ENCODE assay signal across 8 mouse cellular contexts in genomic region chr10:80756099-80756498, GRCm38 (mm10). TPM values are rescaled to one million over a fixed set of nuclear protein-coding genes. Genes with fewer than 3 reads are reported as not detected.
DNase-seq lines count a peak whose midpoint lies in the region; ATAC-seq and TF ChIP-seq lines count a peak whose summit lies in the region.

No protein-coding gene starts in this region.

- H3K9me3 ChIP-seq in lung, embryonic 14.5 days (ENCODE audit: low read depth, low read length), result no peaks in the 10 kb centered on the region
- no peaks in the 10 kb centered on the region for H3K9me3 ChIP-seq in limb, embryonic 10.5 days (replicated peaks)
- H3K9me3 ChIP-seq in neural tube, embryonic 15.5 days (replicated peaks), result no peaks in the 10 kb centered on the region

- 0 out of 2 replicates have a peak, but pooled peaks have one; percentile 13 for TF ChIP-seq CTCF in lung, embryonic 14.5 days (IDR thresholded peaks at IDR 0.05; ENCODE audit: low read depth)

- no peak for DNase-seq in lung, embryonic 14.5 days
- no peak for DNase-seq in lung, postnatal 10 days
- no peak for DNase-seq in limb, embryonic 10.5 days (ENCODE audit: low spot score)
- no peak for DNase-seq in ovary, postnatal 36 days (ENCODE audit: low spot score)
- no peak for DNase-seq in urinary bladder, postnatal 10 days (ENCODE audit: low spot score)

- WGBS in lung, embryonic 14.5 days, result 18% methylated on average over 3 of the region's 3 CpGs
- WGBS in limb, embryonic 10.5 days, result 34% methylated on average over 3 of the region's 3 CpGs
- WGBS in neural tube, embryonic 15.5 days, result 31% methylated on average over 3 of the region's 3 CpGs

- no peaks in the 10 kb centered on the region for H3K27me3 ChIP-seq in lung, embryonic 14.5 days (ENCODE audit: insufficient read depth, low read length)
- H3K27me3 ChIP-seq in limb, embryonic 10.5 days (ENCODE audit: low read depth, poor library complexity, severe bottlenecking), result no peaks in the 10 kb centered on the region
- H3K27me3 ChIP-seq in neural tube, embryonic 15.5 days (replicated peaks), result no peaks in the 10 kb centered on the region

- H3K36me3 ChIP-seq in lung, embryonic 14.5 days (ENCODE audit: insufficient read depth), result no peaks in the 10 kb centered on the region
- 0 out of 2 replicates have a peak, but pooled peaks cover 4% of the 10 kb centered on the region for H3K36me3 ChIP-seq in limb, embryonic 10.5 days
- no peaks in the 10 kb centered on the region for H3K36me3 ChIP-seq in neural tube, embryonic 15.5 days

- peak overlapping the region; percentile 98 for H3K4me3 ChIP-seq in lung, embryonic 14.5 days (ENCODE audit: low read depth, low read length)
- peak overlapping the region; percentile 99 for H3K4me3 ChIP-seq in limb, embryonic 10.5 days
- peak overlapping the region; percentile 73 for H3K4me3 ChIP-seq in neural tube, embryonic 15.5 days (replicated peaks)

- no peak for ATAC-seq in lung, embryonic 14.5 days (ENCODE audit: insufficient read depth)
- 0 out of 2 replicates have a peak, but pooled peaks have one; percentile 9 for ATAC-seq in erythroblast, adult 5-6 weeks (replicated peaks; ENCODE audit: low FRiP score, poor library complexity, severe bottlenecking)
- no peak for ATAC-seq in neural tube, embryonic 15.5 days (ENCODE audit: low FRiP score)
- ATAC-seq in megakaryocyte-erythroid progenitor cell, adult 5-6 weeks (replicated peaks; ENCODE audit: low FRiP score, low TSS enrichment, poor library complexity, severe bottlenecking), result no peak

- H3K4me1 ChIP-seq in lung, embryonic 14.5 days (ENCODE audit: insufficient read depth), result peaks cover 21% of the 10 kb centered on the region
- peaks cover 56% of the 10 kb centered on the region for H3K4me1 ChIP-seq in limb, embryonic 10.5 days
- peaks cover 70% of the 10 kb centered on the region for H3K4me1 ChIP-seq in neural tube, embryonic 15.5 days

- peak overlapping the region; percentile 99 for H3K4me2 ChIP-seq in lung, embryonic 14.5 days
- peak overlapping the region; percentile 89 for H3K4me2 ChIP-seq in neural tube, embryonic 15.5 days

- H3K9ac ChIP-seq in lung, embryonic 14.5 days, result peak overlapping the region; percentile 92
- H3K9ac ChIP-seq in neural tube, embryonic 15.5 days (replicated peaks), result peak overlapping the region; percentile 92

- H3K27ac ChIP-seq in lung, embryonic 14.5 days (ENCODE audit: low read depth), result no peak overlapping the region
- H3K27ac ChIP-seq in limb, embryonic 10.5 days, result peak overlapping the region; percentile 99
- H3K27ac ChIP-seq in neural tube, embryonic 15.5 days (replicated peaks), result no peak overlapping the region

RNA-seq across cellular contexts. Expression of gene Dot1l, which starts 1.1 kb away (rescaled TPM):
- polyA plus RNA-seq in lung, embryonic 14.5 days (2014; fragmentation: Nextera tagmentation; extraction: Ambion mirVana), result 26.9 and 29.1 TPM in 2 replicates
- 10.9 and 15.6 TPM in 2 replicates for total RNA-seq in erythroblast, adult 5-6 weeks (2015; ENCODE audit: low replicate concordance)
- total RNA-seq in erythroblast, adult 5-6 weeks (2017; ENCODE audit: low replicate concordance), result 8.0 and 22.9 TPM in 2 replicates
- 26.4 and 28.3 TPM in 2 replicates for polyA plus RNA-seq in limb, embryonic 10.5 days (2016; fragmentation: Nextera tagmentation; extraction: Ambion mirVana)
- 19.3 and 20.3 TPM in 2 replicates for polyA plus RNA-seq in neural tube, embryonic 15.5 days (2015; fragmentation: Nextera tagmentation; extraction: Ambion mirVana)
- total RNA-seq in megakaryocyte-erythroid progenitor cell, adult 5-6 weeks (2014; fragmentation: Nextera tagmentation), result 67.0 and 83.2 TPM in 2 replicates
- total RNA-seq in megakaryocyte-erythroid progenitor cell, adult 5-6 weeks (2017), result 9.9 and 14.0 TPM in 2 replicates

RNA-seq across cellular contexts. Expression of gene Ap3d1, which starts 14.0 kb away (rescaled TPM):
- 62.0 and 69.6 TPM in 2 replicates for polyA plus RNA-seq in lung, embryonic 14.5 days (2014; fragmentation: Nextera tagmentation; extraction: Ambion mirVana)
- 12.5 and 27.6 TPM in 2 replicates for total RNA-seq in erythroblast, adult 5-6 weeks (2015; ENCODE audit: low replicate concordance)
- total RNA-seq in erythroblast, adult 5-6 weeks (2017; ENCODE audit: low replicate concordance), result 25.9 and 30.5 TPM in 2 replicates
- 54.6 and 60.6 TPM in 2 replicates for polyA plus RNA-seq in limb, embryonic 10.5 days (2016; fragmentation: Nextera tagmentation; extraction: Ambion mirVana)
- polyA plus RNA-seq in neural tube, embryonic 15.5 days (2015; fragmentation: Nextera tagmentation; extraction: Ambion mirVana), result 108 and 115 TPM in 2 replicates
- 54.1 and 79.5 TPM in 2 replicates for total RNA-seq in megakaryocyte-erythroid progenitor cell, adult 5-6 weeks (2014; fragmentation: Nextera tagmentation)
- 36.6 and 37.8 TPM in 2 replicates for total RNA-seq in megakaryocyte-erythroid progenitor cell, adult 5-6 weeks (2017)

RNA-seq across cellular contexts. Expression of gene Sf3a2, which starts 41.9 kb away (rescaled TPM):
- 97.2 and 98.4 TPM in 2 replicates for polyA plus RNA-seq in lung, embryonic 14.5 days (2014; fragmentation: Nextera tagmentation; extraction: Ambion mirVana)
- 19.6 and 26.5 TPM in 2 replicates for total RNA-seq in erythroblast, adult 5-6 weeks (2015; ENCODE audit: low replicate concordance)
- 7.2 and 11.2 TPM in 2 replicates for total RNA-seq in erythroblast, adult 5-6 weeks (2017; ENCODE audit: low replicate concordance)
- 113 and 121 TPM in 2 replicates for polyA plus RNA-seq in limb, embryonic 10.5 days (2016; fragmentation: Nextera tagmentation; extraction: Ambion mirVana)
- 53.3 and 59.8 TPM in 2 replicates for polyA plus RNA-seq in neural tube, embryonic 15.5 days (2015; fragmentation: Nextera tagmentation; extraction: Ambion mirVana)
- total RNA-seq in megakaryocyte-erythroid progenitor cell, adult 5-6 weeks (2014; fragmentation: Nextera tagmentation), result 97.7 and 118 TPM in 2 replicates
- 24.1 and 27.1 TPM in 2 replicates for total RNA-seq in megakaryocyte-erythroid progenitor cell, adult 5-6 weeks (2017)

RNA-seq across cellular contexts. Expression of gene Plekhj1, which starts 42.3 kb away (rescaled TPM):
- polyA plus RNA-seq in lung, embryonic 14.5 days (2014; fragmentation: Nextera tagmentation; extraction: Ambion mirVana), result 113 and 121 TPM in 2 replicates
- total RNA-seq in erythroblast, adult 5-6 weeks (2015; ENCODE audit: low replicate concordance), result 24.5 and 45.2 TPM in 2 replicates
- total RNA-seq in erythroblast, adult 5-6 weeks (2017; ENCODE audit: low replicate concordance), result 8.2 and 13.9 TPM in 2 replicates
- polyA plus RNA-seq in limb, embryonic 10.5 days (2016; fragmentation: Nextera tagmentation; extraction: Ambion mirVana), result 168 and 204 TPM in 2 replicates
- polyA plus RNA-seq in neural tube, embryonic 15.5 days (2015; fragmentation: Nextera tagmentation; extraction: Ambion mirVana), result 135 and 146 TPM in 2 replicates
- total RNA-seq in megakaryocyte-erythroid progenitor cell, adult 5-6 weeks (2014; fragmentation: Nextera tagmentation), result 114 and 155 TPM in 2 replicates
- 41.1 and 51.5 TPM in 2 replicates for total RNA-seq in megakaryocyte-erythroid progenitor cell, adult 5-6 weeks (2017)

RNA-seq across cellular contexts. Expression of gene Amh, which starts 48.9 kb away (rescaled TPM):
- polyA plus RNA-seq in lung, embryonic 14.5 days (2014; fragmentation: Nextera tagmentation; extraction: Ambion mirVana), result 0.11 and 0.14 TPM in 2 replicates
- total RNA-seq in erythroblast, adult 5-6 weeks (2015; ENCODE audit: low replicate concordance), result not detected in 2 replicates
- total RNA-seq in erythroblast, adult 5-6 weeks (2017; ENCODE audit: low replicate concordance), result not detected in 2 replicates
- 0.09 TPM in 1 of 2 replicates, not detected in the other for polyA plus RNA-seq in limb, embryonic 10.5 days (2016; fragmentation: Nextera tagmentation; extraction: Ambion mirVana)
- polyA plus RNA-seq in neural tube, embryonic 15.5 days (2015; fragmentation: Nextera tagmentation; extraction: Ambion mirVana), result not detected in 2 replicates
- 0.59 TPM in 1 of 2 replicates, not detected in the other for total RNA-seq in megakaryocyte-erythroid progenitor cell, adult 5-6 weeks (2014; fragmentation: Nextera tagmentation)
- not detected in 2 replicates for total RNA-seq in megakaryocyte-erythroid progenitor cell, adult 5-6 weeks (2017)
